Mouse (Mus musculus) midbrain, embryonic 11.5 days (tissue): ENCODE measurements around the gene Uroc1. TPM values are rescaled to one million over a fixed set of nuclear protein-coding genes. Genes with fewer than 3 reads are reported as not detected.

Experiments used
- ATAC-seq: fragments of 200-750 bp; cut with Nextera tagmentation; 2 replicates; pipeline ENCODE4 v1.8.0; 2017; ENCODE audit warnings: moderate TSS enrichment, moderate library complexity; ENCODE audit not compliant: low FRiP score
- DNase-seq: peaks from one replicate; pipeline ENCODE4 v3.0.0; 2015; ENCODE audit warnings: low spot score; ENCODE audit errors: missing footprints
- H3K27ac ChIP-seq: fragments of 300-500 bp; sonication (generic); 2 replicates; pipeline ENCODE4 v1.5.1; 2014; ENCODE audit warnings: low read depth, low read length
- H3K27me3 ChIP-seq: fragments of 300-500 bp; sonication (generic); 2 replicates; pipeline ENCODE4 v1.6.1; 2014; ENCODE audit warnings: mild to moderate bottlenecking, low read length, moderate library complexity, mixed read lengths; ENCODE audit not compliant: control insufficient read depth, insufficient read depth
- H3K36me3 ChIP-seq: fragments of 300-500 bp; sonication (generic); 2 replicates; pipeline ENCODE4 v1.6.1; 2014; ENCODE audit warnings: mild to moderate bottlenecking, low read length, moderate library complexity, mixed read lengths; ENCODE audit not compliant: control insufficient read depth, insufficient read depth
- H3K4me1 ChIP-seq: fragments of 300-500 bp; sonication (generic); 2 replicates; pipeline ENCODE4 v1.6.1; 2014; ENCODE audit warnings: low read length; ENCODE audit not compliant: control insufficient read depth, insufficient read depth
- H3K4me2 ChIP-seq: fragments of 300-500 bp; sonication (generic); 2 replicates; pipeline ENCODE4 v1.6.1; 2014; ENCODE audit warnings: mild to moderate bottlenecking, moderate library complexity
- H3K4me3 ChIP-seq: fragments of 300-500 bp; sonication (generic); 2 replicates; pipeline ENCODE4 v1.5.1; 2014; ENCODE audit warnings: low read depth, low read length
- H3K9ac ChIP-seq: fragments of 300-500 bp; sonication (generic); 2 replicates; pipeline ENCODE4 v1.6.1; 2014; ENCODE audit warnings: low read length
- H3K9me3 ChIP-seq: fragments of 300-500 bp; sonication (generic); 2 replicates; pipeline ENCODE4 v1.6.1; 2016; ENCODE audit warnings: low read length; ENCODE audit not compliant: control insufficient read depth
- WGBS: fragments of 180-500 bp; shearing (Covaris S2); extraction: QIAGEN DNeasy Blood & Tissue Kit; methylation state at CpG from one replicate; pipeline ENCODE4 v1.1.7; 2014; 5-methylcytosine and 5-hydroxymethylcytosine counted together
- polyA plus RNA-seq: library from polyadenylated mRNA; unstranded; fragments of >200 nt; fragmentation: Nextera tagmentation; extraction: Ambion mirVana; gene quantifications from 2 replicates; pipeline ENCODE4 v1.2.1, GENCODE M21; 2014

The Uroc1 gene
- polyA plus RNA-seq, 1 experiment from 2014 or later = not detected

GRCm38 (mm10) chr6:90319475-90320191 lies 13.5 kb upstream of the Uroc1 start:
- DNase-seq = no peak
- Histone ChIP-seq H3K27me3 (no peaks in the 10 kb centered on the region), H3K36me3 (no peaks in the 10 kb centered on the region), H3K9ac (no peak overlapping the region), H3K9me3 (no peaks in the 10 kb centered on the region), H3K27ac (no peak overlapping the region), H3K4me3 (no peak overlapping the region), H3K4me2 (no peak overlapping the region), H3K4me1 (no peaks in the 10 kb centered on the region)
- ATAC-seq = no peak
- 86% methylated on average over 7 of the region's 7 CpGs for WGBS

GRCm38 (mm10) chr6:90320429-90320828 lies 12.7 kb upstream of the Uroc1 start:
- Histone ChIP-seq H3K27ac (no peak overlapping the region), H3K4me2 (no peak overlapping the region), H3K9me3 (no peaks in the 10 kb centered on the region), H3K36me3 (no peaks in the 10 kb centered on the region), H3K4me3 (no peak overlapping the region), H3K9ac (no peak overlapping the region), H3K27me3 (no peaks in the 10 kb centered on the region), H3K4me1 (no peaks in the 10 kb centered on the region)
- WGBS = 86% methylated on average over 5 of the region's 5 CpGs
- ATAC-seq (no peak), DNase-seq (no peak)

GRCm38 (mm10) chr6:90321811-90322210 lies 11.3 kb upstream of the Uroc1 start:
- Histone ChIP-seq H3K9me3 (no peaks in the 10 kb centered on the region), H3K4me1 (no peaks in the 10 kb centered on the region), H3K27me3 (no peaks in the 10 kb centered on the region), H3K9ac (no peak overlapping the region), H3K4me3 (no peak overlapping the region), H3K27ac (no peak overlapping the region), H3K4me2 (no peak overlapping the region), H3K36me3 (no peaks in the 10 kb centered on the region)
- 45% methylated on average over 4 of the region's 4 CpGs for WGBS
- ATAC-seq (no peak), DNase-seq (no peak)

- H3K4me3 ChIP-seq = no peak overlapping the region
- H3K4me1 ChIP-seq = no peaks in the 10 kb centered on the region
- H3K4me2 ChIP-seq = no peak overlapping the region
- 84% methylated on average over 3 of the region's 3 CpGs for WGBS
- ATAC-seq (no peak), DNase-seq (no peak)
- H3K36me3 ChIP-seq = no peaks in the 10 kb centered on the region
- H3K9me3 ChIP-seq = no peaks in the 10 kb centered on the region
- no peaks in the 10 kb centered on the region for H3K27me3 ChIP-seq
- H3K9ac ChIP-seq = no peak overlapping the region
- no peak overlapping the region for H3K27ac ChIP-seq
These were observed 9.1 kb upstream of the Uroc1 start for GRCm38 (mm10) chr6:90324026-90324425.

- Histone ChIP-seq H3K9me3 (no peaks in the 10 kb centered on the region), H3K4me3 (no peak overlapping the region), H3K36me3 (no peaks in the 10 kb centered on the region), H3K4me2 (no peak overlapping the region), H3K4me1 (no peaks in the 10 kb centered on the region), H3K27ac (no peak overlapping the region), H3K9ac (no peak overlapping the region), H3K27me3 (no peaks in the 10 kb centered on the region)
- 69% methylated on average over 3 of the region's 3 CpGs for WGBS
- DNase-seq (no peak), ATAC-seq (no peak)
These were observed 8.6 kb upstream of the Uroc1 start for GRCm38 (mm10) chr6:90324463-90324862.

DNA sequence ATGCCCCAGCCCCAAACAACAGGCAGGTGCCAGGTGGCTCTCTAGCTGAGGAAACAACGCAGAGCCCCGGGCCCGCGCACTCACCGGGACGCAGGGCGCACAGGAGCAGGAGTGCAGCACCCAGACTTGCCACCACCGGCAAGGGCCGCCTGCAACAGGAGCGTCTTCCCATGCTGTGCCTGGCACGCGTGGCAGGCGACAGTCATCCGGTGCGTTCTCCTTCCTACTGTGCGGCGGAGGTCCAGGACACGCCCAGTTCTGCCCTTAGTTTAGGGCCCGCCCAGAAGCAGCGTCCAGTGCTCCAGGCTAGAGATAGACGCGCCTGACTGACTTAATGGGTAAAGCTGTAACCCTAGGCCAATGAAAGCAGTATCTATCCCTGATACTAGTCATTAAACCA lies 8.1 kb upstream of the Uroc1 start, which contains the start of gene Chst13:
Gene Chst13 (minus strand): TSS at position 195 of the 400 bp plus-strand sequence.
- Histone ChIP-seq H3K36me3 (no peaks in the 10 kb centered on the region), H3K4me3 (no peak within 1 kb of the TSS), H3K4me2 (peak within 1 kb of the TSS; percentile 23; the same call in 1 of the 2 replicates), H3K9ac (no peak within 1 kb of the TSS), H3K4me1 (no peaks in the 10 kb centered on the region), H3K9me3 (no peaks in the 10 kb centered on the region), H3K27ac (no peak within 1 kb of the TSS), H3K27me3 (no peaks in the 10 kb centered on the region)
- WGBS = 5% methylated on average over 22 of the region's 22 CpGs
- DNase-seq (no peak), ATAC-seq (peak; percentile 22; the same call in 1 of the 2 replicates)

DNA sequence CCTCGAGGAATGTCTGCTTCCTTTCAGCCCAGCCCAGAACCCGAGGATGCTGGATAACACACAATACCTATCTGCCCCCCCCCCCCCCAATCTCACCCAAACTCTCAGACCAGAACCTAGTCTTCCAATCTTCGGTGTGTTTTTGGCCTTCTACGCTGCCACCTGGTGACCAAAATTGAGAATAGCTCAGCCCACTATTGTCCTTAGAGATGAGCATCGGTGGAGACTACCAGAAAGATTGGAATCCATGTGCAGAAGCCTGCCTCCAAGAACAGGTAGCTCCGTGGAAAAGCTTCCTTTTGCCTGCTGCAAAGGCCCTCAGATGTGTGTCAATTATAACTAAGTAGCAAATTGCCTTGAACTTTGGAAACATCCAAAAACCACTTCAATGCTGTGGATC lies 5.4 kb upstream of the Uroc1 start:
- no peak for ATAC-seq
- DNase-seq = no peak
- Histone ChIP-seq H3K4me1 (no peaks in the 10 kb centered on the region), H3K4me3 (no peak overlapping the region), H3K9me3 (no peaks in the 10 kb centered on the region), H3K9ac (no peak overlapping the region), H3K4me2 (no peak overlapping the region), H3K27ac (no peak overlapping the region), H3K36me3 (no peaks in the 10 kb centered on the region), H3K27me3 (no peaks in the 10 kb centered on the region)
- WGBS = 28% methylated on average over 6 of the region's 6 CpGs

DNA sequence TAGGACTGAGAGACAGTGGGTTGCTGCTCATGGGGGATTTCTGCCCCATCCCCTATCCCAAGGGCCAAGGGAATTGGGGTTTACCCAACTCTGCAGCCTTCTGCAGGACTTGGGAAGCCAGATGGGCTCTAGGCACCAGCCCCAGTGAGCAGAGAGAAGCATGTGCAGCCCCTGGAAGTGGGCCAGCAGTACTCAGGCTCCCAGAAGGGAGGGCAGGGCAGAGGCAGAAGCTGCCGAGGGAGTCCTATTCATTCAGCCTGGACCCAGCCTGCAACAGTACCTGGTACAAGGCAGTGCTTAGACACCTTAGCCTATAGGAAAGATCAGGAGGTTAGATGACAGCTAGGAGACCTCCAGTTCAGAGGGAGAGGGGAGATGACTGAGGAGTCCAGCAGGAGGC lies 3.1 kb upstream of the Uroc1 start:
- no peaks in the 10 kb centered on the region for H3K36me3 ChIP-seq
- WGBS = 65% methylated on average over 1 of the region's 1 CpGs
- H3K9ac ChIP-seq = no peak overlapping the region
- ATAC-seq (no peak), DNase-seq (no peak)
- no peak overlapping the region for H3K4me2 ChIP-seq
- no peak overlapping the region for H3K27ac ChIP-seq
- H3K4me1 ChIP-seq = no peaks in the 10 kb centered on the region
- H3K9me3 ChIP-seq = no peaks in the 10 kb centered on the region
- no peaks in the 10 kb centered on the region for H3K27me3 ChIP-seq
- H3K4me3 ChIP-seq = no peak overlapping the region

- no peaks in the 10 kb centered on the region for H3K9me3 ChIP-seq
- no peak overlapping the region for H3K27ac ChIP-seq
- ATAC-seq (no peak), DNase-seq (no peak)
- no peak overlapping the region for H3K4me2 ChIP-seq
- no peaks in the 10 kb centered on the region for H3K4me1 ChIP-seq
- H3K9ac ChIP-seq = no peak overlapping the region
- WGBS = 88% methylated on average over 3 of the region's 3 CpGs
- no peaks in the 10 kb centered on the region for H3K36me3 ChIP-seq
- H3K27me3 ChIP-seq = no peaks in the 10 kb centered on the region
- H3K4me3 ChIP-seq = no peak overlapping the region
These were observed 1.2 kb downstream of the Uroc1 start for GRCm38 (mm10) chr6:90334244-90334643.
